Mouse (Mus musculus): Measurements from ENCODE around the gene Npy2r. TPM values are rescaled to one million over a fixed set of nuclear protein-coding genes. Genes with fewer than 3 reads are reported as not detected.

Npy2r gene
- total RNA-seq (2021), result under 1 TPM; 0.39 to 0.76 TPM
- long read RNA-seq, experiment 1, partial matches to known transcripts, result 0 of 1 reads
- long read RNA-seq, experiment 1, other reads (novel, unspliced or antisense), result 0 of 1 reads
- long read RNA-seq, experiment 2, partial matches to known transcripts, result 0 of 1 reads
- long read RNA-seq, experiment 2, other reads (novel, unspliced or antisense), result 0 of 1 reads

GRCm38 (mm10) chr3:82547908-82548721, at the start of gene Npy2r:
TSS of gene Npy2r (minus strand) at chr3:82548084.
- peak in 1 of 2 experiments; percentile 17 for DNase-seq (ENCODE audit: low spot score in 2 of 2)

GRCm38 (mm10) chr3:82557786-82558185, 9.9 kb upstream of the Npy2r start:
- no peak for DNase-seq (ENCODE audit: low spot score in 2 of 2)

GRCm38 (mm10) chr3:82556311-82556828, 8.5 kb upstream of the Npy2r start:
- no peak for DNase-seq (ENCODE audit: low spot score in 2 of 2)

GRCm38 (mm10) chr3:82549932-82550331, 2.0 kb upstream of the Npy2r start:
- DNase-seq (ENCODE audit: low spot score in 2 of 2), result no peak

- no peak for DNase-seq (ENCODE audit: low spot score in 2 of 2)
Measured at GRCm38 (mm10) chr3:82548753-82549152, 869 bp upstream of the Npy2r start.

- no peak for DNase-seq (ENCODE audit: low spot score in 2 of 2)
Measured at GRCm38 (mm10) chr3:82541449-82541848, 6.4 kb downstream of the Npy2r start.

- no peak for DNase-seq (ENCODE audit: low spot score in 2 of 2)
Measured at GRCm38 (mm10) chr3:82539951-82540350, 7.9 kb downstream of the Npy2r start.

- no peak for DNase-seq (ENCODE audit: low spot score in 2 of 2)
Measured at GRCm38 (mm10) chr3:82524792-82525191, 23.1 kb downstream of the Npy2r start.

- no peak for DNase-seq (ENCODE audit: low spot score in 2 of 2)
Measured at GRCm38 (mm10) chr3:82498006-82498405, 49.9 kb downstream of the Npy2r start.

Other genes with a start within 250 kb of the Npy2r start
- 1 to 10 TPM; 1.5 to 2.1 TPM for gene Map9, start 190.0 kb downstream of the Npy2r start, total RNA-seq (2021)

All from gastrocnemius, postnatal 4 days (tissue).